Mouse (Mus musculus) brain, embryonic 14.5 days (tissue): Measurements from ENCODE around the gene Cspg4.

Source experiments
- CTCF ChIP-seq: fragments of 200-500 bp; IDR thresholded peaks from 2 replicates; pipeline ENCODE4 v1.5.1; 2012; ENCODE audit warnings: inconsistent platforms, mild to moderate bottlenecking, moderate library complexity, borderline replicate concordance; ENCODE audit not compliant: insufficient read depth, insufficient read length; ENCODE audit errors: extremely low read depth
- POLR2A ChIP-seq: fragments of 200-500 bp; IDR thresholded peaks from 2 replicates; pipeline ENCODE4 v1.6.1; 2012; ENCODE audit warnings: mild to moderate bottlenecking, inconsistent platforms, borderline replicate concordance; ENCODE audit not compliant: poor library complexity, insufficient read depth, insufficient read length, severe bottlenecking; ENCODE audit errors: extremely low read depth

- TF ChIP-seq CTCF (no peak), POLR2A (no peak)
These were observed 6.4 kb downstream of the Cspg4 start for GRCm38 (mm10) chr9:56871191-56871590.
